Mouse (Mus musculus) brain, embryonic 14.5 days (tissue): ENCODE data around the gene Tpd52l2. TPM values are rescaled to one million over a fixed set of nuclear protein-coding genes. Genes with fewer than 3 reads are reported as not detected.
A peak's percentile ranks its signal among the peaks of the same experiment; 100 is the strongest.

ENCODE experiments used
- DNase-seq: peaks from one replicate; pipeline ENCODE4 v3.0.0-alpha.2; 2011; ENCODE audit warnings: low read depth
- CTCF ChIP-seq: fragments of 200-500 bp; IDR thresholded peaks from 2 replicates; pipeline ENCODE4 v1.5.1; 2012; ENCODE audit warnings: inconsistent platforms, mild to moderate bottlenecking, moderate library complexity, borderline replicate concordance; ENCODE audit not compliant: insufficient read depth, insufficient read length; ENCODE audit errors: extremely low read depth
- POLR2A ChIP-seq: fragments of 200-500 bp; IDR thresholded peaks from 2 replicates; pipeline ENCODE4 v1.6.1; 2012; ENCODE audit warnings: mild to moderate bottlenecking, inconsistent platforms, borderline replicate concordance; ENCODE audit not compliant: poor library complexity, insufficient read depth, insufficient read length, severe bottlenecking; ENCODE audit errors: extremely low read depth
- polyA plus RNA-seq: library from polyadenylated mRNA; depleted of rRNA; stranded (reverse); fragments of >200 nt; gene quantifications from 2 replicates; pipeline ENCODE4 v1.2.3, GENCODE M21; 2012; rRNA removed

The Tpd52l2 gene
- 94.9 and 118 TPM in 2 replicates for polyA plus RNA-seq

DNA sequence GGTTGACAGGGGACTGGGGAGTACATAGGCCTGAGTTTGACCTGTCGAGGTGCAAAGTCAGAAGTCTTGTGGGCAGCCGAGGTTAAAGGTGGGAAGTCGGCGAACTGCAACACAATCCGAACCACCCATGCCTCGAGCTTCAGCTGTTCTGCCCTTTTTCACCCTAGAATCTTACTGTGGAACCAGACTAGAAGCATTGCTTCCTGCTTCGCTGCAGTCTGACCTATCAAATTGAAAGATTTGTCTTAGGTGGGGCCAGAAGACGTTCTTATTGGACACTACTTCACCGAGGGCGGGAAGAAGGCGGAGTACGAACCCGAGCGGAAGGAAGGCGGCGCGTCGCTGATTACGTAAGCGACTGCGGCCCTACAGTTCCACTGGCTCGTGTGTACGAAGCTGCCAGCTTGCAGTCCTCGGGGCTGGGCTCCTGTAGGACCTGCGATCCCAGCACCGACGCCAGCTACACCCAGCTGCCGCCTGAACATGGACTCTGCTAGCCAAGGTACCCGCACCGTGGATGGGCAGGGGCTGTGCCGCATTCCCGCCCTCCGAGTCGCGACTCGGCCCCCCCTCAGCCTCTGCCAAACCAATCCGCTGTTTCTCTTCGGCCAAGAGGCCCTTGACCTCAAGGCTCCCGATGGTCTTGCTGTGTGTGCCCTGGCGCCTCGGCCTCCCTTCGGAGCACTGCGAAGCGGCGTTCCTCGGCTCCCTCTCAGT is at the start of gene Tpd52l2:
Tpd52l2 (plus strand) TSS at position 312 of the 717 bp plus-strand sequence.
- TF ChIP-seq POLR2A (peak; percentile 25; the same call in 1 of the 2 replicates), CTCF (no peak)
- peak; percentile 99 for DNase-seq

DNA sequence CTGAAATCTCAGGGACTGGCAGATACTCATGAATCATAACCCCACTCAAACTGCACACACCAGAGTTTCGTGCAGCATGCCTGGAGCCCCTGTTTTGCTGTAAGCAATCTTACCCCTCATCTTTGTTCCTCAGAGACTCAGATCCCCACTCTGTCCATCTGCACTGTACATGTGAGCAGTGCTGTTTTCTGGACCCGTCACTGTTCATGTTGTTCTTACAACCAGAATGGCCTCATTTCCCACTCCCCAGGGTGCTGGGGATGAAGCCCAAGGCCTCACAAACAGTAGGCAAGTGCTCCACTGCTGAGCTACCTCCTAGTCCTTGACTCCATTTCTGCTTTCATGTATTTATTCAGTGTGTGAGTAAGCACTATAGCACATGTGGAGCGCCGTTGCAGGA is 44.8 kb upstream of the Tpd52l2 start:
- no peak for DNase-seq
- TF ChIP-seq CTCF = no peak
- TF ChIP-seq POLR2A = no peak

DNA sequence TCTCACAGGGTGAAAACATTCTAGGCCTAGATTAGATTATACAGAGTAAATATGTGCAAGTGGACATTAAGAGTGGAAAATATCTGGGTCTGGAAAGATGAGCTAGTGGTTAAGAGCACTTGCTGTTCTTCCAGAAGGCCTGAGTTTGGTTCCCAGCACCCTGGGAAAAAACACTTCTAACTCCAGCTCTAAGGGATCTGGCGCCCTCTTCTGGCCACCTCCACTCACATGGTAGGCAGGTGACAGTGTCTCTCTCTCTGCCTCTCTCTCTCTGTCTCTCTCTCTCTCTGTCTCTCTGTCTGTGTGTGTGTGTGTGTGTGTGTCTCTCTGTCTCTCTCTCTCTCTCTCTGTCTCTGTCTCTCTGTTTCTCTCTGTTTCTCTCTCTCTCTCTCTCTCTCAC is 43.7 kb upstream of the Tpd52l2 start:
- no peak for DNase-seq
- no peak for TF ChIP-seq CTCF
- TF ChIP-seq POLR2A = no peak

DNA sequence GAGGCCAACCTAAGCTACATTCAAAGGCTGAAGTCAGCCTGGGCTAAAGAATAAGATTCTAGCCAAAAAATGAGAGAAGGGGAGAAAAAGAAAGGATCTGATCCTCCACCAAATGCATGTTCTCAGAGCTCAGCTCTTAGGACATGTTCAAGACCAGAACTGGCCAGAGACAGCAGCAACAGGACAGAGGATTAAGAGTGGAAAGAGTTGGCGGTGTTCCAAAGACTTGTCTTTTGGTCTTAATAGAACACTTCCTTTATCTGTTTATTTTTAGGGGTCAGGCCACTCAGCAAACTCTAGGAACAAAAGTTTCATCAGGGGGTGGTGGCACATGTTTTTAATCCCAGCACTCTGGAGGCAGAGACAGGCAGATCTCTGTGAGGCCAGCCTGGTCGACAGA is 41.0 kb upstream of the Tpd52l2 start:
- peak; percentile 4 for DNase-seq
- TF ChIP-seq CTCF (no peak), POLR2A (no peak)

GRCm38 (mm10) chr2:181457831-181458230 is 39.1 kb upstream of the Tpd52l2 start:
- DNase-seq = peak; percentile 25
- TF ChIP-seq POLR2A = no peak
- no peak for TF ChIP-seq CTCF

GRCm38 (mm10) chr2:181458411-181459152 is 38.4 kb upstream of the Tpd52l2 start:
- TF ChIP-seq POLR2A (no peak), CTCF (no peak)
- DNase-seq = peak; percentile 29

- peak; percentile 84 for DNase-seq
- TF ChIP-seq CTCF (no peak), POLR2A (peak; percentile 57; the same call in 1 of the 2 replicates)
Observed at GRCm38 (mm10) chr2:181459153-181459672, 37.7 kb upstream of the Tpd52l2 start, which contains the start of gene Zbtb46. Gene Zbtb46 (minus strand): TSS chr2:181459426.

DNA sequence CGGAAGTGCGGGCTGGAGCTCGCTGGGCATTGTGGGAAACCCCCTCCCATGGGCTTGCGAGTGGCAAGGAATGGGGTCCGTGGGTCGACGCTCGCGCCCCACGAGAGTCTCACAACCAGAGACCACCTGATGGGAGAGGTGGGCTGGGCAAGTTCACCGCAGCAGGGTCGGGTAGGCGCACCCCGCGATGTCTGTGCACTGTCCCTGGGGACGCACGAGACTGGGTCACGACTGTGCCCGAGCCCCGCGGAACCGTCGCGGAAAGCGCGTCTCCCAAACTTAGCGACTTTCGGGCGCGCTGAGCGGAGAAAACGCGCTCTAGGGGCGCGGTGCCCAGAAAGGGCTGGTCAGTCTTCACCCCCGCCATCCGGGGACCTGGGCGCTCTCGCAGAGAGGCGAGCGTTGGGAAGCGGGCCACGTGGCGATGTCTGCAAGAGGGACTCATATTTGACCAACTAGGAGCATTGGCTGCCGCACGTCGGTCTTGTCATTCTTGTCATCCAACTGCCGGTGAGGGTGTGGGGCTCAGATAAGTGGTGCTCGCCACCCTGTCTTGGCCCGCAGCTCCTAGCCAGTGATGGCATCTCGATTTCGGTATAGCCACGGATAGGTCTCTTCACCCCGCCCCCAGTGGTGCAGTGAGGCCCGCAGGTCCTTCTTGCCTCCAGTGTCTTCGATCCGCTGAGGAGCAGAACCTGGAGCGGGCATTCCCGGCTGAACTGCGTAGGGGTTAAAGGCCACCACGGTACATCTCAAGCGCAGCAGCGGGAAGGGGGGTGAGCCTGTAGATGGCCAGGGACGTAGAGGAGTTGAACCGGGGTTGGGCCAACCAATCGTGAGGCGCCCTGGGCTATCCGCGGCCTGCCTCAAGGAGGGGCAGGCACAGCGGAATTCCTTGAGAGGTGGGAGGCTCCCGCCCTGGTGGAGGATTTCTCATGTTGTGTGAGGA is 37.0 kb upstream of the Tpd52l2 start:
- peak; percentile 55 for DNase-seq
- TF ChIP-seq POLR2A = no peak
- no peak for TF ChIP-seq CTCF

GRCm38 (mm10) chr2:181461536-181462100 is 35.3 kb upstream of the Tpd52l2 start:
- no peak for TF ChIP-seq POLR2A
- TF ChIP-seq CTCF = no peak
- DNase-seq = no peak

- no peak for DNase-seq
- no peak for TF ChIP-seq POLR2A
- no peak for TF ChIP-seq CTCF
Observed at GRCm38 (mm10) chr2:181462604-181463003, 34.3 kb upstream of the Tpd52l2 start.
